In genomic region chr6:124925941-124926340, GRCm38 (mm10) we compare ENCODE assay signal across 9 mouse cellular contexts. TPM values are rescaled to one million over a fixed set of nuclear protein-coding genes. Genes with fewer than 3 reads are reported as not detected.
DNase-seq lines count a peak whose midpoint lies in the region; ATAC-seq and TF ChIP-seq lines count a peak whose summit lies in the region.
"Had no signal": no experiment of that assay in that cellular context is flagged by ENCODE, and none has a peak within 500 bp of the region (broad histone marks: within the 10 kb centered on the region; RNA-seq: fewer than 3 reads in every experiment).

No protein-coding gene starts in this region.

- 0 out of 2 replicates have a peak overlapping the region, but pooled peaks have one; percentile 44 for H3K9ac ChIP-seq in embryonic facial prominence, embryonic 13.5 days
- H3K9ac ChIP-seq in kidney, postnatal 0 days (ENCODE audit: low read depth, low read length) = peak overlapping the region; percentile 28; the same call in 1 of the 2 replicates
- H3K9ac ChIP-seq in lung, embryonic 15.5 days = peak overlapping the region; percentile 41
- no peak overlapping the region for H3K9ac ChIP-seq in hindbrain, embryonic 13.5 days

- no peak for TF ChIP-seq CTCF in kidney, postnatal 0 days (IDR thresholded peaks at IDR 0.05; ENCODE audit: low read depth)

- peaks cover 36% of the 10 kb centered on the region for H3K4me1 ChIP-seq in embryonic facial prominence, embryonic 13.5 days
- peaks cover 13% of the 10 kb centered on the region for H3K4me1 ChIP-seq in kidney, postnatal 0 days (replicated peaks; ENCODE audit: insufficient read depth, low read length)
- peaks cover 53% of the 10 kb centered on the region for H3K4me1 ChIP-seq in lung, embryonic 15.5 days
- peaks cover 22% of the 10 kb centered on the region for H3K4me1 ChIP-seq in hindbrain, embryonic 13.5 days (replicated peaks)

- peak overlapping the region; percentile 78 for H3K27ac ChIP-seq in embryonic facial prominence, embryonic 13.5 days
- peak overlapping the region; percentile 70 for H3K27ac ChIP-seq in kidney, postnatal 0 days
- H3K27ac ChIP-seq in lung, embryonic 15.5 days = peak overlapping the region; percentile 97
- no peak overlapping the region; the same call in 1 of the 2 replicates for H3K27ac ChIP-seq in hindbrain, embryonic 13.5 days

- no peaks in the 10 kb centered on the region for H3K27me3 ChIP-seq in embryonic facial prominence, embryonic 13.5 days
- H3K27me3 ChIP-seq in kidney, postnatal 0 days (ENCODE audit: insufficient read depth, low read length) = no peaks in the 10 kb centered on the region
- H3K27me3 ChIP-seq in lung, embryonic 15.5 days = no peaks in the 10 kb centered on the region
- no peaks in the 10 kb centered on the region for H3K27me3 ChIP-seq in hindbrain, embryonic 13.5 days

- no peak overlapping the region for H3K4me3 ChIP-seq in embryonic facial prominence, embryonic 13.5 days
- H3K4me3 ChIP-seq in kidney, postnatal 0 days (replicated peaks; ENCODE audit: low read depth, low read length) = no peak overlapping the region; the same call in 1 of the 2 replicates
- H3K4me3 ChIP-seq in lung, embryonic 15.5 days = peak overlapping the region; percentile 23
- no peak overlapping the region for H3K4me3 ChIP-seq in hindbrain, embryonic 13.5 days
- H3K4me3 ChIP-seq: erythroblast, embryonic 14.5 days had no signal

- ATAC-seq in embryonic facial prominence, embryonic 13.5 days (ENCODE audit: insufficient number of reproducible peaks, insufficient read depth, low FRiP score, low TSS enrichment, low read depth) = no peak
- no peak for ATAC-seq in kidney, postnatal 0 days (replicated peaks; ENCODE audit: low FRiP score, low read depth)
- ATAC-seq in lung, embryonic 15.5 days (ENCODE audit: borderline replicate concordance, extremely low read depth, low FRiP score, low TSS enrichment) = peak; percentile 77
- no peak for ATAC-seq in erythroid progenitor cell, adult 5-6 weeks (replicated peaks; ENCODE audit: low FRiP score, poor library complexity, severe bottlenecking)
- ATAC-seq in hindbrain, embryonic 13.5 days (ENCODE audit: low FRiP score) = no peak
- ATAC-seq in megakaryocyte, adult 5-6 weeks (ENCODE audit: poor library complexity, severe bottlenecking) = no peak

- DNase-seq in adrenal gland, postnatal 14 days = peak; percentile 80
- DNase-seq in kidney, postnatal 0 days (ENCODE audit: low spot score) = peak; percentile 85
- DNase-seq: thymus, postnatal 14 days had no signal

- 0 out of 2 replicates have a peak overlapping the region, but pooled peaks have one; percentile 22 for H3K4me2 ChIP-seq in embryonic facial prominence, embryonic 13.5 days
- H3K4me2 ChIP-seq in kidney, postnatal 0 days (ENCODE audit: low read length) = peak overlapping the region; percentile 40
- peak overlapping the region; percentile 57 for H3K4me2 ChIP-seq in lung, embryonic 15.5 days
- no peak overlapping the region for H3K4me2 ChIP-seq in hindbrain, embryonic 13.5 days

- no peaks in the 10 kb centered on the region for H3K9me3 ChIP-seq in embryonic facial prominence, embryonic 13.5 days
- no peaks in the 10 kb centered on the region for H3K9me3 ChIP-seq in kidney, postnatal 0 days (replicated peaks; ENCODE audit: low read length)
- H3K9me3 ChIP-seq in lung, embryonic 15.5 days = no peaks in the 10 kb centered on the region
- no peaks in the 10 kb centered on the region for H3K9me3 ChIP-seq in hindbrain, embryonic 13.5 days

- 34% methylated on average over 5 of the region's 5 CpGs for WGBS in embryonic facial prominence, embryonic 13.5 days
- WGBS in kidney, postnatal 0 days = 34% methylated on average over 5 of the region's 5 CpGs
- whole genome bisulfite sequencing in lung, embryonic 15.5 days = 10% methylated on average over 5 of the region's 5 CpGs
- 55% methylated on average over 5 of the region's 5 CpGs for WGBS in hindbrain, embryonic 13.5 days

- H3K36me3 ChIP-seq in embryonic facial prominence, embryonic 13.5 days = no peaks in the 10 kb centered on the region
- H3K36me3 ChIP-seq in kidney, postnatal 0 days (ENCODE audit: insufficient read depth, low read length) = no peaks in the 10 kb centered on the region
- H3K36me3 ChIP-seq in lung, embryonic 15.5 days = no peaks in the 10 kb centered on the region
- no peaks in the 10 kb centered on the region for H3K36me3 ChIP-seq in hindbrain, embryonic 13.5 days

RNA-seq across cellular contexts. Expression of gene Mlf2, which starts 5.2 kb away (rescaled TPM):
- 274 and 276 TPM in 2 replicates for total RNA-seq in adrenal gland, postnatal 14 days (2021)
- polyA plus RNA-seq in embryonic facial prominence, embryonic 13.5 days (2015; fragmentation: Nextera tagmentation; extraction: Ambion mirVana) = 342 and 360 TPM in 2 replicates
- 348 and 352 TPM in 2 replicates for polyA plus RNA-seq in kidney, postnatal 0 days (2015; fragmentation: Nextera tagmentation; extraction: Ambion mirVana)
- 378 and 389 TPM in 2 replicates for polyA plus RNA-seq in lung, embryonic 15.5 days (2015; fragmentation: Nextera tagmentation; extraction: Ambion mirVana)
- total RNA-seq in erythroid progenitor cell, adult 5-6 weeks (2015; ENCODE audit: low replicate concordance) = 44.0 and 45.3 TPM in 2 replicates
- total RNA-seq in erythroid progenitor cell, adult 5-6 weeks (2017; ENCODE audit: low replicate concordance) = 18.5 and 42.2 TPM in 2 replicates
- polyA plus RNA-seq in hindbrain, embryonic 13.5 days (2015; fragmentation: Nextera tagmentation; extraction: Ambion mirVana) = 481 and 505 TPM in 2 replicates
- 73.6 and 82.9 TPM in 2 replicates for total RNA-seq in megakaryocyte, adult 5-6 weeks (2015)
- total RNA-seq in megakaryocyte, adult 5-6 weeks (2017) = 50.9 and 70.6 TPM in 2 replicates

RNA-seq across cellular contexts. Expression of gene Ptms, which starts 6.0 kb away (rescaled TPM):
- 917 and 925 TPM in 2 replicates for total RNA-seq in adrenal gland, postnatal 14 days (2021)
- polyA plus RNA-seq in embryonic facial prominence, embryonic 13.5 days (2015; fragmentation: Nextera tagmentation; extraction: Ambion mirVana) = 327 and 349 TPM in 2 replicates
- 359 and 399 TPM in 2 replicates for polyA plus RNA-seq in kidney, postnatal 0 days (2015; fragmentation: Nextera tagmentation; extraction: Ambion mirVana)
- 454 and 458 TPM in 2 replicates for polyA plus RNA-seq in lung, embryonic 15.5 days (2015; fragmentation: Nextera tagmentation; extraction: Ambion mirVana)
- total RNA-seq in erythroid progenitor cell, adult 5-6 weeks (2015; ENCODE audit: low replicate concordance) = 15.5 and 20.5 TPM in 2 replicates
- total RNA-seq in erythroid progenitor cell, adult 5-6 weeks (2017; ENCODE audit: low replicate concordance) = 7.9 and 18.6 TPM in 2 replicates
- polyA plus RNA-seq in hindbrain, embryonic 13.5 days (2015; fragmentation: Nextera tagmentation; extraction: Ambion mirVana) = 744 and 801 TPM in 2 replicates
- 129 and 159 TPM in 2 replicates for total RNA-seq in megakaryocyte, adult 5-6 weeks (2015)
- total RNA-seq in megakaryocyte, adult 5-6 weeks (2017) = 195 and 207 TPM in 2 replicates

RNA-seq across cellular contexts. Expression of gene Lag3, which starts 14.4 kb away (rescaled TPM):
- 1.5 and 2.5 TPM in 2 replicates for total RNA-seq in adrenal gland, postnatal 14 days (2021)
- polyA plus RNA-seq in embryonic facial prominence, embryonic 13.5 days (2015; fragmentation: Nextera tagmentation; extraction: Ambion mirVana) = 2.9 and 3.7 TPM in 2 replicates
- 2.5 and 2.9 TPM in 2 replicates for polyA plus RNA-seq in kidney, postnatal 0 days (2015; fragmentation: Nextera tagmentation; extraction: Ambion mirVana)
- 2.3 TPM in 2 replicates for polyA plus RNA-seq in lung, embryonic 15.5 days (2015; fragmentation: Nextera tagmentation; extraction: Ambion mirVana)
- 1.8 TPM in 1 of 2 replicates, not detected in the other for total RNA-seq in erythroid progenitor cell, adult 5-6 weeks (2015; ENCODE audit: low replicate concordance)
- 0.90 TPM in 1 of 2 replicates, not detected in the other for total RNA-seq in erythroid progenitor cell, adult 5-6 weeks (2017; ENCODE audit: low replicate concordance)
- 2.4 and 2.6 TPM in 2 replicates for polyA plus RNA-seq in hindbrain, embryonic 13.5 days (2015; fragmentation: Nextera tagmentation; extraction: Ambion mirVana)
- 1.2 TPM in 2 replicates for total RNA-seq in megakaryocyte, adult 5-6 weeks (2015)
- 0.44 and 1.4 TPM in 2 replicates for total RNA-seq in megakaryocyte, adult 5-6 weeks (2017)
- polyA plus RNA-seq: erythroblast, embryonic 14.5 days had no signal

RNA-seq across cellular contexts. Expression of gene Cd4, which starts 37.9 kb away (rescaled TPM):
- total RNA-seq in adrenal gland, postnatal 14 days (2021) = 1.4 and 13.0 TPM in 2 replicates
- polyA plus RNA-seq in embryonic facial prominence, embryonic 13.5 days (2015; fragmentation: Nextera tagmentation; extraction: Ambion mirVana) = 0.37 TPM in 1 of 2 replicates, not detected in the other
- 0.24 and 0.28 TPM in 2 replicates for polyA plus RNA-seq in kidney, postnatal 0 days (2015; fragmentation: Nextera tagmentation; extraction: Ambion mirVana)
- polyA plus RNA-seq in lung, embryonic 15.5 days (2015; fragmentation: Nextera tagmentation; extraction: Ambion mirVana) = 0.08 and 0.26 TPM in 2 replicates
- total RNA-seq in erythroid progenitor cell, adult 5-6 weeks (2015; ENCODE audit: low replicate concordance) = 4.3 and 12.2 TPM in 2 replicates
- total RNA-seq in erythroid progenitor cell, adult 5-6 weeks (2017; ENCODE audit: low replicate concordance) = 5.0 and 6.8 TPM in 2 replicates
- 0.14 and 0.19 TPM in 2 replicates for polyA plus RNA-seq in hindbrain, embryonic 13.5 days (2015; fragmentation: Nextera tagmentation; extraction: Ambion mirVana)
- 0.09 and 0.71 TPM in 2 replicates for total RNA-seq in megakaryocyte, adult 5-6 weeks (2015)
- total RNA-seq in megakaryocyte, adult 5-6 weeks (2017) = 0.20 and 0.37 TPM in 2 replicates
- polyA plus RNA-seq: erythroblast, embryonic 14.5 days had no signal

RNA-seq across cellular contexts. Expression of gene Cops7a, which starts 39.4 kb away (rescaled TPM):
- 117 and 122 TPM in 2 replicates for total RNA-seq in adrenal gland, postnatal 14 days (2021)
- 124 and 138 TPM in 2 replicates for polyA plus RNA-seq in embryonic facial prominence, embryonic 13.5 days (2015; fragmentation: Nextera tagmentation; extraction: Ambion mirVana)
- polyA plus RNA-seq in kidney, postnatal 0 days (2015; fragmentation: Nextera tagmentation; extraction: Ambion mirVana) = 153 and 157 TPM in 2 replicates
- 142 and 151 TPM in 2 replicates for polyA plus RNA-seq in lung, embryonic 15.5 days (2015; fragmentation: Nextera tagmentation; extraction: Ambion mirVana)
- total RNA-seq in erythroid progenitor cell, adult 5-6 weeks (2015; ENCODE audit: low replicate concordance) = 14.3 and 17.3 TPM in 2 replicates
- total RNA-seq in erythroid progenitor cell, adult 5-6 weeks (2017; ENCODE audit: low replicate concordance) = 4.1 and 4.9 TPM in 2 replicates
- 89.3 and 94.5 TPM in 2 replicates for polyA plus RNA-seq in hindbrain, embryonic 13.5 days (2015; fragmentation: Nextera tagmentation; extraction: Ambion mirVana)
- total RNA-seq in megakaryocyte, adult 5-6 weeks (2015) = 35.4 and 37.2 TPM in 2 replicates
- 19.4 and 25.7 TPM in 2 replicates for total RNA-seq in megakaryocyte, adult 5-6 weeks (2017)
